Mouse (Mus musculus) layer of hippocampus, adult 18-20 months (tissue): ENCODE measurements around the gene Stra6. TPM values are rescaled to one million over a fixed set of nuclear protein-coding genes. Genes with fewer than 3 reads are reported as not detected.
A peak's percentile ranks its signal among the peaks of the same experiment; 100 is the strongest.

Experiments used
- DNase-seq, 2 experiments: peaks; one replicate each; pipeline ENCODE4 v3.0.0; 2022; ENCODE audit warnings: low spot score in 2 of 2
- total RNA-seq, 2 experiments: library from RNA; stranded (reverse); gene quantifications; 2 replicates each; pipeline ENCODE4 v1.2.3; 2021

Stra6 gene
- total RNA-seq, 2 experiments from 2014 or later, result 18.2 to 18.4 TPM

DNA sequence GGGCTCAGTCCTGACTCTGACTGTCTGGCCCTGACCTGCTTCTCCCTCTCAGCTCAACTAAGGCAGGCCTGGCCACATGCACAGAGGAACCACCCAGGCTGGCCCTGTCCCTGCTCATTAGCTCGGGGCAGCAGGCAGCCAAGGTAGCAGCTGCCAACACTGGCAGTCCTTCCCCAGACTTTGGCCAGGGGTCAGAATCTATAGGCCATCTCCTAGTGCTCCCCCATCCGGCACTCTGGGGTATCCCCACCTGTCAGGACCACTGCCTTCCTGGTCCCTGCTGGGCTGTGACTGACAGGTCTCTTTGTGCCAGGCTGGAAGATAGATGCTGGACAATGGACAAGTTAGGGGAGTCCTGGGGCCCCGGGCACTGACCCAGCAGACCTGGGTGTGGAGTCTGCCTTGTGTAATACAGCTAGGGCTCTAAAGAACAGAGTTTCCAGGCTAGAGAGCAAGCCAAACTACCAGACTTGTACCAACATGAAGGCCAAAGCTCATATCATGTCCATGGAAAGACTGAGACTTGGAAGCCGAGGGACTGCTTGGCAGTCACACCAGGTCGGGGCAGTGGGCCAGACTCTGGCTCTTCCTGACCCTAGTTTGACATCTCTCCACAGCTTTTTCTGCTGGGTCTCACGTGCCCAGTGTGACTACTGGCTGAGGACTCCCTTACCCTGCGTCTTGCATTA is 29.1 kb downstream of the Stra6 start:
- DNase-seq, result no peak

GRCm38 (mm10) chr9:58093776-58094175 is 30.2 kb downstream of the Stra6 start:
- no peak for DNase-seq

- no peak for DNase-seq
These were observed 32.4 kb downstream of the Stra6 start for GRCm38 (mm10) chr9:58095977-58096376.

DNA sequence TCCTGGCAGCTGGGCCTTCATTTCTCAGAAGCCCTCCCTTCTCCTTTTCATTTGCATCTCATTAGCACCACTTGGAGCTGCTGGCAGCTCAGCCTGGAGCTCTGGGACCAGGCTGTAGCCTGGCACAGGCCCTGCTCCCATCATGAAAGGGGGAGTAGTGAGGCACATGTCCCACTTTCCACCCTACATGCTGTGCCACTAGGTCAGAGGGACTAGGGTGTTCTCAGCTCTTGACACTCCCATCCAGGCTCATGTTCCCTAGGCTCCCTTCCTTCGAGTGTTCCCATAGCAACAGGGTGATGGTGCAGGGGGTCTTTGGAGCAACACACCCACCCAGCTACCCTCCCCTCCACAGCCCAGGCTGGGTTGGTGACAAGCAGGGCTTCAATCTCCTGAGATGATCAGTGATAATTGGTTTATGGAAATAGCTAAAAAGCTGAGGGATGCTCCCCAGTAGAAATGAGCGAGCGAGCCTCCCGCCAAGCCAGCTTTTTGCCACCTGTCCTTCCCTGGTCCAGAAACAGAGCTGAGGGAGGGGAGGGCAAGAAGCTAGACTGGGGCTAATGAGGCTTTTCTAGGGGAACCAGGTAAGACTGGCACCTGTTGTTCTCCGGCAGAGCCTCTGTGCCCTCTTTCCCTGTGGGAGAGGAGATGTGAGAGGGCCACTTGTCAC is 33.2 kb downstream of the Stra6 start:
- DNase-seq, result peak; percentile 64 to 80

- DNase-seq, result no peak
These were observed 36.4 kb downstream of the Stra6 start for GRCm38 (mm10) chr9:58099836-58100565.

DNA sequence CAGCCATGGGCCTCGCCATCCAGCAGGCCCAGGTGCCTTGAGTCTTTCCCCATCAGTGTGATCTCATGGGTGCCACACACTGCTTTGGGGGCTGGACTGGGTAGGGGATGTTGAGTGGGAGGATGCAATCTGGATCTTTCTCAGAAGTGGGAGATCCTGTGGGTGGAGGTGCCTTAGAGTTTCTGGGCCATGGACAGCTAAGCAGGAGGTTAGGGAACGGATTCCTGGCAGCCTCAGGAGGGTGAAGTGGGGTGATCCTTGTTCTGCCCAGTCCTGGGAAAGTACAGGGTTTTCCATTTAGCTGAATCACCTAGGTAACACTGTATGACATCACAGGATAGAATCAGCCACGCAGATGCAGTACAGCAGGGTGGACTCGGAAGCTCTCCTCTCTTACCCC is 38.4 kb downstream of the Stra6 start:
- DNase-seq, result peak; percentile 58 to 79

DNA sequence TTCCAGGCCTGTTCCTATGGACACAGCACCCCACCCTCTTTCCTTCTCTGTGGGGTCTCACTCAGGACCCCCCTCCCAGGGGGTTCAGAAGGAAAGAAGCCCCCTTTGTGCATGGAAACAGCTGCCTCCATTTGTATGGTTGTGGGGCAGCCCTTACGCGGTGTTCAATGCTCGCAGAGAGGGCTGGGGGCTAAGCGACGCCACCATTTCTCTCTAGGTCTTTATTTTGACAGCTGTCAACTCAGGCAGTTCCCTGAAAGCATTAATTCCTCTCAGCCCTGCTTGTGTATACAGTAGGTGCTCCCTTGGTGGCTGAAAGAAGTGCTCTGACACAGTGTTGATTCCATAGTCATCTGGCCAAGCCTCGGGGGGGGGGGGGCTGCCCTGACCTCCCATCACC is 40.1 kb downstream of the Stra6 start:
- DNase-seq, result no peak

GRCm38 (mm10) chr9:58105595-58106169 is 42.1 kb downstream of the Stra6 start:
- no peak for DNase-seq

DNA sequence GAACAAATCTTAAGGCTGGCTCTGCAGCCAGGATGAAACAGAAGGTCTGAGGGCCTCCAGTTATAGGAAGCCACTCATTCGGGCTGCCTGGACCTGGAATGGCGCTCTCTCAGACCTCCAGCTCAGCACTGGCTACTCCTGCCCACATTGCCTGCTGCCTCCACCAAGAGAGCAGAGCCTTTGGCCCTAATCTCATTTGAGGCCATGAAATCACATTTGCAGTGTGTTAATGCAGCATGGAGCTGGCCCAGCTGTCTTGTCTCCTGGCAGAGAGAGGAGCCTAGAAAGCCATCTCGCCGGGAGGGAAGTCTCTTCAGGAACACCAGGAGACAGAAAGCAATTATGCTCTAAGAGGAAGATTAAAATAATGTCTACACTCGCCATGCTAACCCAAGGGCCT is 43.9 kb downstream of the Stra6 start:
- no peak for DNase-seq

GRCm38 (mm10) chr9:58110787-58111186 is 47.2 kb downstream of the Stra6 start:
- DNase-seq, result peak in 1 of 2 experiments; percentile 61

GRCm38 (mm10) chr9:58111431-58111830 is 47.8 kb downstream of the Stra6 start:
- DNase-seq, result peak; percentile 85 to 93

DNA sequence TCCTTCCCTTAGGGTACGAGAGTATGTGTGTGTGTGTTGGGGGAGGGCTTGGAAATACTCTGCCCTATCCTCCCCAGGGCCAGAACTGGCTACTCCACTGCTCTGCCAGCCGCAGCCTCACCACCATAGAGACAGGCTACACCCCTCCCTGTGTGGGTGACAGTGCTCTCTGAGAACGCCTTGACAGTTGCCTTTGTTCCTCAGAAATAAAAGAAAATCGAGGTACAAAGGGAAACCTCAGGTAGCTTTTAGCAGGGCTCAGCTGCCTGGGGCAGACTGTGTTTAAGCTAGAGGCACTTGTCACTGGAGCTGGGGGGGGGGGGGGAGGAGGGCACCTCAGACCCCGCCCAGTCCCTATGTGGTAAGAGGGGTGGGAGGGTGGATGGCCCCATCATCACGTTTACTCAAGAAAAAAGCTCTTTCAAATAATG is 48.7 kb downstream of the Stra6 start:
- no peak for DNase-seq

DNA sequence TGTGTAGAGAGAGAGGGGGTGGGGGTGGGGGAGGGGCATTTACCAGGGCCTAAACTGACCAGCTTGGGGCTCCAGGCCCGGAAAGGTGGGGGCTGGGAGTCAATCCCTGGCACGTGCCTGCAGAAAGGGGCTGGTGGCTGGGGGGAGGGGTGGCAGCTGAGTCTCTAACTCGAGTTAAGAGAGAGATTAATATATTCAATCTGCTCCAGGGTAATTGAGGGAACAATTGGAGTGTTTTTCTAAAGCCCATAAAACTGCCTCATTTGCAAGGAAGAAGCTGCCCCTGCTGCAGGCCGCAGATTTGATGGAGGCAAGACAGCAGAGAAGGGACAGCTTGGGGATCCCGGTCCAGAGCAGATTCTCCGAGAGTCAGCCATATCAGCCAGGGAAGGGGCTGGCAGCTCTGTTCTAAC is 49.3 kb downstream of the Stra6 start:
- no peak for DNase-seq

GRCm38 (mm10) chr9:58113279-58113884 is 49.8 kb downstream of the Stra6 start:
- DNase-seq, result no peak

- DNase-seq, result no peak
These were observed 50.4 kb downstream of the Stra6 start for GRCm38 (mm10) chr9:58114019-58114418.

DNA sequence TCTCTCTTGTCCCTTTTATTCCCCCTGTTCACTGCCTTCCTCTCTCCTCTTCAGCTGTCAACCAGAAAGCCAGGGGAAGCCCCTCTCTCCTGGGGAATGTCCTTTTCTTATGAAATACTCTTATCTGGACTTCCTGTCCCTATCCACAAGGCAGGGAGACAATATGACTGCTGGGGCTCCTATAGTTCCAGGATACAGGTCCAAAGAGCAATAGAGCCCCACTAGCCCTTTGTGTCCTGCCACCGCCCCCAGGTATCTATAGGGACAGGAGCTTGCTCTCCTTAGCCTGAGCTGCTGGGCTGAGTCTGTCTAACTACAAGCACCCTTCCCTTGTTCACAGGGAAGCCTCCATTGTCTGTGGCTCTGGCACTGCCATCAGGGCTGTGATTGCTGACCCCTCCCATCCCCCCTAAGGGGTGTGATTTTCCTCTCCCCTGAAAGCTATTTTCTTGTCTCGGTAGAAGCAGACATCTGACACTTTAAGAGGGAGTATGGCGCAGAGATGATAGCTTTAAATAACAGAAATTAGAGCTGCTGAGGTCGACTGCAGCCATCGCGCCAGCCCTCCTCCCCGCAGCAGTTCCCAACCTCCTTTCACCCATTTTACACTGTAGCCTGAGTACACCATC is 51.8 kb downstream of the Stra6 start:
- DNase-seq, result no peak

DNA sequence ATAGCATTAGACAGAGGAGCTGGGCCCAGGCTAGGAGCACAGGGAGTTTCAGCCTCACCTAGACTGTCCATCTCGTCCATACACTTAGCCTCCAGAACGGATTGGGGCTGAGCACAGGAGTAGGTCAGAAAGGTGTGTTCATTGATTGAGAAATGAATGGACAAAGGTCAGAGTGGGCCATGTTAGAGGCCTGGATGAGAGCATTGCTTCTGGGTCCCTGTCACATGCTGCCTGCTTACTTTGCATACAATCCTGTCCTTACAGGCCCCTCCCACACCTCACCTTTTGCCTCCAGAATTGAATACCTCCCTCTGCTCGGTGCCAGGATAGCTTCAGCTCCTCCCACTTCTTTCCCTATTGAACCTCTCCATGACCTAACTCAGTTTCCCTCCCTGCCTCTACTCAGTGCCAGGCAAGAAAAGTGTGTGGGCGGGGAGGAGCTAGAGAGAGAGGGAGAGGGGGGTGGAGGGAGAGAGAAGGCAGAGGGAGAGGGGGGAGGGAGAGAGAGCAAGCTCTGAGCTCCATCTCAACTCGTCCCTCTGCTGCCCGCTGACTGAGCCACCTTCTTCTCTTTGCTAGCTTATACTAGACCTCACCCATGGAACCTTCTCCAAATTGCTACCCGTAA is 52.5 kb downstream of the Stra6 start:
- no peak for DNase-seq

DNA sequence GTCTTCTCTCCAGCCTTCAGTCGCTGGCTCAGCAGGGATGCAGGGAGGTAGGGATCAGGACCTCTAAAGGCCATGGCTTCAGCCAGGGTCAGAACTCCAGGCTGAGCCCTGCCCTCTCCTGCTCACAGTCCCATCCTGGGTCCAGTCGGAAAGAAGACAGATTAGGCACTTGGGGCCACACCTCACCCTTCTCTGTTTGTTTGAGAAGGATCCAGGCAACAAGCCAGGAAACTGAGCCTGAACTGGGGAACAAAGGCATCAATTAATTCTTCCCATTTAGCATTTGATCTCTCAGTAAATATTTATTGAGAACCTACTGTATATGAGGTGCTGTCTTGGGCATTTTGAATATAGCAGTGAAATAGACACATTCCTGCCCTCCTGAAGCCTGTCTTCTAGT is 55.1 kb downstream of the Stra6 start, which contains the start of gene Ccdc33:
Gene Ccdc33, minus strand, starts transcription at position 153 of the 400 bp plus-strand sequence.
- DNase-seq, result no peak

- no peak for DNase-seq
These were observed 61.5 kb downstream of the Stra6 start for GRCm38 (mm10) chr9:58125085-58125484.

GRCm38 (mm10) chr9:58125811-58126210 is 62.2 kb downstream of the Stra6 start:
- DNase-seq, result no peak
